Mouse (Mus musculus): Measurements from ENCODE around the gene Tcte2.

DNA sequence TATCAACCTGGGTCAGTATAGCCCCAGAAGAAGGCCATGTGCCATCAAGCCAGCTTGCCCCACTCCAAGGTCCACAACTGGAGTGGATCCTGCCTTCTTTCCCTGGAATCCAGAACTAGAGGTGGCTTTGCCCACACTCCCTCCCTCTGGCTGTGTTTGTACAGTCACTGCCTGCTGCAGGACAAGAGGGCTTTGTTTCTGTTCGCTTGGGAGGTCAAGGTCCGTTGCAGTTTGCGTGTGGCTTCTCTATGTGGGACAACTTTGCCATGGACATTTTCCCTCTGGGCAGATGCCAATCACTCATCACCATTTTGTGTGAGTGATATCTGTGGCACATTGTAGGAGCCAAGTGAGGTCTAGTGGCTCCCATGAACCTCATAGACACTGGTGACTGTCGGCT lies 89.9 kb downstream of the Tcte2 start:
- TF ChIP-seq CTCF (IDR thresholded peaks at IDR 0.05; ENCODE audit: insufficient read depth, low read length), result no peak
- no peak for TF ChIP-seq POLR2A (IDR thresholded peaks at IDR 0.05; ENCODE audit: borderline replicate concordance, extremely low read depth, low read depth, low read length)

Measured in lung, adult 2 months (tissue).